Mouse (Mus musculus): ENCODE measurements around the gene Arid4a.

DNA sequence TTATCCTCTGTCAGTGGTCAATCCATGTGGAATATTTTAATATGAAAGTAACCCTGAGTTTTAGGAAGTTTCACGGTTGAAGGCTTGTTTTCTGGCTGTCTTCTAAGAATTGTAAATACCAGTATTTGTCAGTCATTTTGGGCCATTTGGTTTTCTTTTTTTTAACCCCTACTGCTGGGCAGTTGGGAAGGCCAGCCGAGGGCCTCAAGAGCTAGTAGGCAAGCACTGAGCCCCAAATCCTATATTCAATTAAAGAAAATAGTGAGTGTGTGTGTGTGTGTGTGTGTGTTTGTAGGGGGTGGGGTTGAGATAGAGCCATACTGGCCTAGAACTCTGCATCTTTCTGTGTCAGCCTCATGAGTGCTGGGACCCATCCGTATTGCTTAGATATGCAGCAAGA is 39.9 kb upstream of the Arid4a start:
- no peak for TF ChIP-seq CTCF (IDR thresholded peaks at IDR 0.05; ENCODE audit: low read depth)
- no peak for TF ChIP-seq EP300 (IDR thresholded peaks at IDR 0.05; ENCODE audit: low read depth)
